Mouse (Mus musculus) C2C12 (cell line): ENCODE data around the gene Olfr523.

Experiments
- CEBPB ChIP-seq: IDR thresholded peaks from one replicate; pipeline ENCODE4 v1.6.1; 2011; ENCODE audit warnings: low read depth, mild to moderate bottlenecking, control low read depth, moderate library complexity
- CTCF ChIP-seq: IDR thresholded peaks from one replicate; pipeline ENCODE4 v1.5.1; 2011; ENCODE audit not compliant: control insufficient read depth, insufficient read depth, insufficient read length
- FOSL1 ChIP-seq: IDR thresholded peaks from one replicate; pipeline ENCODE4 v1.8.0; 2011; ENCODE audit warnings: mild to moderate bottlenecking, low read length; ENCODE audit not compliant: poor library complexity, insufficient read depth, severe bottlenecking
- MAX ChIP-seq: IDR thresholded peaks from one replicate; pipeline ENCODE4 v1.6.1; 2011; ENCODE audit warnings: mild to moderate bottlenecking, control low read depth
- MYOD1 ChIP-seq: IDR thresholded peaks from one replicate; pipeline ENCODE4 v1.6.1; 2011; ENCODE audit warnings: low read depth; ENCODE audit not compliant: control insufficient read depth, insufficient read length
- MYOG ChIP-seq: IDR thresholded peaks from one replicate; pipeline ENCODE4 v1.6.1; 2011; ENCODE audit not compliant: control insufficient read depth, insufficient read length; ENCODE audit errors: extremely low read depth
- USF1 ChIP-seq: IDR thresholded peaks from one replicate; pipeline ENCODE4 v1.6.1; 2011; ENCODE audit warnings: low read depth, mild to moderate bottlenecking, control low read depth, moderate library complexity

DNA sequence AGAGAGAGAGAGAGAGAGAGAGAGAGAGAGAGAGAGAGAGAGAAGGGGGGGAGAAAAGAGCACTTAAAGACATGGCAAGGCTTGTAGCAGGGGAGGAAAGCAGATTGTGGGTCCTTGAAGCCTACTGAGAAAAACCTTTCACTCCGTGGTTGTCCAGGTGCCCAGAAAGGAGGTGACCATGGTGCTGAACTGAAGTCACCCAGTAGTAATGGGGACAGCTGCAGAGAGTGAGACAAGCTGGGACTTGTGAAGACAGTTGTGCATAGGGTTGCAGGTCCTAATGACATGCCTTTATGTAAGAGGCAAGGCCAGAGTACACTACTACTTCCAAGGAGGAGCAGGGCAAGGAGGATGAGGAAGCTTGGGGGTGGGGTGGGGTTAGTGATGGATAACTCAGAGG lies 46.3 kb downstream of the Olfr523 start:
- no peak for TF ChIP-seq CTCF
- no peak for TF ChIP-seq MAX
- no peak for TF ChIP-seq USF1
- no peak for TF ChIP-seq MYOG
- TF ChIP-seq CEBPB: no peak
- no peak for TF ChIP-seq MYOD1
- no peak for TF ChIP-seq FOSL1
